Mouse (Mus musculus) CH12.LX (cell line): ENCODE measurements around the gene Pja2. TPM values are rescaled to one million over a fixed set of nuclear protein-coding genes. Genes with fewer than 3 reads are reported as not detected.

Experiments
- DNase-seq: peaks from one replicate; pipeline ENCODE4 v3.0.0-alpha.2; 2013; ENCODE audit errors: extremely low read depth
- H3K27ac ChIP-seq: 2 replicates; pipeline ENCODE4 v1.5.1; 2012; ENCODE audit warnings: low read depth, mild to moderate bottlenecking, control low read depth, moderate library complexity; ENCODE audit not compliant: insufficient read depth
- H3K27me3 ChIP-seq: replicated peaks from 2 replicates; pipeline ENCODE3; 2012; ENCODE audit warnings: inconsistent platforms
- H3K36me3 ChIP-seq, 2 experiments: replicated peaks in 1 of 2; 2 replicates each; pipeline versions ENCODE3 to v1.6.1; 2012; ENCODE audit warnings: inconsistent platforms in 1 of 2, low read length in 1 of 2, mild to moderate bottlenecking in 1 of 2, mixed read lengths in 1 of 2, moderate library complexity in 1 of 2; ENCODE audit not compliant: control insufficient read depth in 1 of 2, insufficient read depth in 1 of 2
- H3K4me1 ChIP-seq, 2 experiments: 2 replicates each; pipeline ENCODE4 v1.6.1; 2012; ENCODE audit warnings: inconsistent platforms in 1 of 2, moderate library complexity in 1 of 2; ENCODE audit not compliant: insufficient read depth in 2 of 2, control insufficient read depth in 1 of 2
- H3K4me2 ChIP-seq: 2 replicates; pipeline ENCODE4 v1.6.1; 2012; ENCODE audit warnings: low read depth, mild to moderate bottlenecking, control low read depth; ENCODE audit not compliant: poor library complexity, insufficient read depth, severe bottlenecking
- H3K4me3 ChIP-seq, 3 experiments: fragments of 150-350 bp in 1 of 3; sonication (generic) in 1 of 3; replicated peaks in 1 of 3; 2 replicates each; pipeline versions ENCODE3 to v1.5.1; 2011 to 2012; ENCODE audit warnings: low read depth in 2 of 3, low read length in 2 of 3, mild to moderate bottlenecking in 2 of 3, moderate library complexity in 2 of 3, control low read depth in 1 of 3, improper control_type of control experiment in 1 of 3, inconsistent platforms in 1 of 3, mixed read lengths in 1 of 3; ENCODE audit not compliant: poor library complexity in 1 of 3
- H3K79me2 ChIP-seq: replicated peaks from 2 replicates; pipeline ENCODE4 v1.6.1; 2012; ENCODE audit warnings: mild to moderate bottlenecking, moderate library complexity; ENCODE audit not compliant: control insufficient read depth, poor library complexity, insufficient read depth, severe bottlenecking; ENCODE audit errors: extremely low read depth
- H3K9ac ChIP-seq: 2 replicates; pipeline ENCODE4 v1.6.1; 2012; ENCODE audit warnings: low read depth, mild to moderate bottlenecking, control low read depth, moderate library complexity; ENCODE audit not compliant: insufficient read depth
- H3K9me3 ChIP-seq: replicated peaks from 2 replicates; pipeline ENCODE3; 2012; ENCODE audit warnings: low read length, inconsistent platforms, mixed read lengths
- BHLHE40 ChIP-seq: IDR thresholded peaks from 2 replicates; pipeline ENCODE4 v1.6.1; 2011; ENCODE audit warnings: mild to moderate bottlenecking, low read depth, low read length, improper control_type of control experiment
- CHD1 ChIP-seq: IDR thresholded peaks from 2 replicates; pipeline ENCODE4 v1.6.1; 2012; ENCODE audit warnings: low read depth, low read length, improper control_type of control experiment, inconsistent platforms
- CHD2 ChIP-seq: IDR thresholded peaks from 2 replicates; pipeline ENCODE4 v1.6.1; 2011; ENCODE audit warnings: low read length, improper control_type of control experiment
- CTCF ChIP-seq, 2 experiments: IDR thresholded peaks in 1 of 2; conservative IDR thresholded peaks in 1 of 2; 2 replicates each; pipeline ENCODE4 v1.5.1; 2011 to 2012; ENCODE audit warnings: low read depth in 2 of 2, low read length in 2 of 2, improper control_type of control experiment in 1 of 2, inconsistent platforms in 1 of 2, mild to moderate bottlenecking in 1 of 2, moderate library complexity in 1 of 2
- E2F4 ChIP-seq: IDR thresholded peaks from 2 replicates; pipeline ENCODE4 v1.6.1; 2011; ENCODE audit warnings: low read depth, low read length, improper control_type of control experiment; ENCODE audit not compliant: insufficient replicate concordance
- ELF1 ChIP-seq: IDR thresholded peaks from 2 replicates; pipeline ENCODE4 v1.6.1; 2014; ENCODE audit warnings: low read depth, mild to moderate bottlenecking, inconsistent platforms, low read length, improper control_type of control experiment
- EP300 ChIP-seq: IDR thresholded peaks from 2 replicates; pipeline ENCODE4 v1.6.1; 2011; ENCODE audit warnings: low read length, improper control_type of control experiment
- GABPA ChIP-seq: IDR thresholded peaks from 2 replicates; pipeline ENCODE4 v1.6.1; 2012; ENCODE audit warnings: low read depth, low read length, improper control_type of control experiment, inconsistent platforms; ENCODE audit not compliant: insufficient replicate concordance
- HCFC1 ChIP-seq: IDR thresholded peaks from 2 replicates; pipeline ENCODE4 v1.6.1; 2012; ENCODE audit warnings: low read depth, mild to moderate bottlenecking, inconsistent platforms, low read length, improper control_type of control experiment
- IRF4 ChIP-seq: IDR thresholded peaks from 2 replicates; pipeline ENCODE4 v1.6.1; 2014; ENCODE audit warnings: low read depth, mild to moderate bottlenecking, inconsistent platforms, low read length, improper control_type of control experiment
- JUN ChIP-seq: IDR thresholded peaks from 2 replicates; pipeline ENCODE4 v1.6.1; 2011; ENCODE audit warnings: low read depth, mild to moderate bottlenecking, low read length, improper control_type of control experiment, moderate library complexity; ENCODE audit not compliant: insufficient read depth
- JUND ChIP-seq: conservative IDR thresholded peaks from 2 replicates; pipeline ENCODE4 v1.6.1; 2011; ENCODE audit warnings: low read depth, low read length, improper control_type of control experiment
- KAT2A ChIP-seq: IDR thresholded peaks from 2 replicates; pipeline ENCODE4 v1.6.1; 2012; ENCODE audit warnings: low read length, improper control_type of control experiment, inconsistent platforms; ENCODE audit not compliant: insufficient replicate concordance
- MAFK ChIP-seq: IDR thresholded peaks from 2 replicates; pipeline ENCODE4 v1.6.1; 2011; ENCODE audit warnings: low read length, improper control_type of control experiment; ENCODE audit not compliant: insufficient replicate concordance
- MAX ChIP-seq: IDR thresholded peaks from 2 replicates; pipeline ENCODE4 v1.6.1; 2011; ENCODE audit warnings: low read length, improper control_type of control experiment
- MAZ ChIP-seq: IDR thresholded peaks from 2 replicates; pipeline ENCODE4 v1.6.1; 2012; ENCODE audit warnings: low read depth, mild to moderate bottlenecking, inconsistent platforms, low read length, improper control_type of control experiment, moderate library complexity
- MEF2A ChIP-seq: IDR thresholded peaks from 2 replicates; pipeline ENCODE4 v1.6.1; 2014; ENCODE audit warnings: low read depth, mild to moderate bottlenecking, inconsistent platforms, low read length, improper control_type of control experiment, borderline replicate concordance
- MXI1 ChIP-seq: IDR thresholded peaks from 2 replicates; pipeline ENCODE4 v1.6.1; 2011; ENCODE audit warnings: mild to moderate bottlenecking, low read depth, low read length, improper control_type of control experiment
- MYC ChIP-seq: IDR thresholded peaks from 2 replicates; pipeline ENCODE4 v1.6.1; 2011; ENCODE audit warnings: low read depth, mild to moderate bottlenecking, improper control_type of control experiment, low read length
- NELFE ChIP-seq: IDR thresholded peaks from 2 replicates; pipeline ENCODE4 v1.6.1; 2011; ENCODE audit warnings: low read depth, low read length, improper control_type of control experiment
- PAX5 ChIP-seq: IDR thresholded peaks from 2 replicates; pipeline ENCODE4 v1.6.1; 2012; ENCODE audit warnings: low read length, inconsistent platforms, mixed read lengths
- POLR2A ChIP-seq: IDR thresholded peaks from 2 replicates; pipeline ENCODE4 v1.6.1; 2011; ENCODE audit warnings: low read depth, mild to moderate bottlenecking, improper control_type of control experiment, low read length
- POLR2AphosphoS2 ChIP-seq: IDR thresholded peaks from 2 replicates; pipeline ENCODE4 v1.6.1; 2011; ENCODE audit warnings: low read depth, low read length, improper control_type of control experiment
- RCOR1 ChIP-seq: conservative IDR thresholded peaks from 2 replicates; pipeline ENCODE4 v1.6.1; 2012; ENCODE audit warnings: low read depth, mild to moderate bottlenecking, inconsistent platforms, low read length, improper control_type of control experiment
- SIN3A ChIP-seq: IDR thresholded peaks from 2 replicates; pipeline ENCODE4 v1.6.1; 2012; ENCODE audit warnings: low read length, improper control_type of control experiment, inconsistent platforms
- SMC3 ChIP-seq: IDR thresholded peaks from 2 replicates; pipeline ENCODE4 v1.6.1; 2011; ENCODE audit warnings: low read depth, low read length, improper control_type of control experiment
- UBTF ChIP-seq: IDR thresholded peaks from 2 replicates; pipeline ENCODE4 v1.6.1; 2012; ENCODE audit warnings: low read depth, mild to moderate bottlenecking, inconsistent platforms, low read length, improper control_type of control experiment, moderate library complexity
- USF1 ChIP-seq: IDR thresholded peaks from 2 replicates; pipeline ENCODE4 v1.6.1; 2014; ENCODE audit warnings: low read depth, mild to moderate bottlenecking, inconsistent platforms, low read length, improper control_type of control experiment
- USF2 ChIP-seq: conservative IDR thresholded peaks from 2 replicates; pipeline ENCODE4 v1.6.1; 2011; ENCODE audit warnings: low read depth, low read length, improper control_type of control experiment
- ZC3H11A ChIP-seq: IDR thresholded peaks from 2 replicates; pipeline ENCODE4 v1.6.1; 2012; ENCODE audit warnings: low read depth, mild to moderate bottlenecking, inconsistent platforms, low read length, improper control_type of control experiment
- ZKSCAN1 ChIP-seq: IDR thresholded peaks from 2 replicates; pipeline ENCODE4 v1.6.1; 2012; ENCODE audit warnings: low read depth, inconsistent platforms, low read length, improper control_type of control experiment, borderline replicate concordance
- ZMIZ1 ChIP-seq: IDR thresholded peaks from 2 replicates; pipeline ENCODE4 v1.6.1; 2012; ENCODE audit warnings: low read depth, mild to moderate bottlenecking, inconsistent platforms, low read length, improper control_type of control experiment
- ZNF384 ChIP-seq: IDR thresholded peaks from 2 replicates; pipeline ENCODE4 v1.6.1; 2012; ENCODE audit warnings: low read depth, low read length, improper control_type of control experiment, inconsistent platforms
- dilution Hi-C: fragments of 300-500 bp; cut with MboI; formaldehyde crosslinking; loops from 2 replicates; pipeline ENCODE4 v1.14.3; 2020; ENCODE audit warnings: low sequenced_read_pairs; ENCODE audit not compliant: extremely low pct_unique_long_range_greater_than_20kb, extremely low pct_ligation_motif_present
- in situ Hi-C: fragments of 300-500 bp; cut with MboI; formaldehyde crosslinking; loops from 3 replicates; pipeline ENCODE4 v1.14.3; 2019; ENCODE audit warnings: low sequenced_read_pairs, low pct_ligation_motif_present, low pct_unique_long_range_greater_than_20kb, mixed read lengths
- polyA plus RNA-seq: library from polyadenylated mRNA; unstranded; fragments of >175 nt; gene quantifications from 2 replicates; pipeline ENCODE4 v1.2.1, GENCODE M21; 2012; ENCODE audit warnings: low read depth; ENCODE audit not compliant: insufficient read length
- total RNA-seq, 2 experiments: library from RNA; depleted of rRNA; stranded (reverse); fragments of 300-350 nt in 1 of 2; fragments of >200 nt in 1 of 2; gene quantifications; 2 replicates each; pipeline ENCODE4 v1.2.3; 2012 to 2014

Pja2 gene
- total and polyA plus RNA-seq, 3 experiments = 10.9 to 16.2 (median 13.9) TPM

- Histone ChIP-seq H3K4me1 (peaks cover 0 to 6% of the 10 kb centered on the region in 2 experiments; a peak in 2 of 4 replicates), H3K36me3 (no peaks in the 10 kb centered on the region), H3K9me3 (no peaks in the 10 kb centered on the region), H3K27ac (no peak overlapping the region), H3K79me2 (no peaks in the 10 kb centered on the region), H3K27me3 (no peaks in the 10 kb centered on the region), H3K4me3 (no peak overlapping the region), H3K4me2 (no peak overlapping the region), H3K9ac (no peak overlapping the region)
- dilution Hi-C loops = no loop called here
- in situ Hi-C loops = no loop called here
- no peak for TF ChIP-seq MAFK
- no peak for TF ChIP-seq MAZ
- TF ChIP-seq ZMIZ1 = no peak
- TF ChIP-seq ZC3H11A = no peak
- TF ChIP-seq MAX = no peak
- no peak for DNase-seq
Measured at GRCm38 (mm10) chr17:64344576-64345172, 13.0 kb upstream of the Pja2 start.

GRCm38 (mm10) chr17:64341698-64342097 is 10.0 kb upstream of the Pja2 start:
- no peak overlapping the region for H3K4me3 ChIP-seq
- in situ Hi-C loops (no loop called here), dilution Hi-C loops (no loop called here)
- peak overlapping the region; percentile 5; the same call in 1 of the 2 replicates for H3K4me2 ChIP-seq
- no peak overlapping the region for H3K9ac ChIP-seq
- H3K27ac ChIP-seq = no peak overlapping the region
- peaks cover 0 to 6% of the 10 kb centered on the region in 2 experiments; a peak in 2 of 4 replicates for H3K4me1 ChIP-seq
- no peaks in the 10 kb centered on the region for H3K36me3 ChIP-seq
- DNase-seq = peak; percentile 42
- H3K27me3 ChIP-seq = no peaks in the 10 kb centered on the region
- H3K9me3 ChIP-seq = no peaks in the 10 kb centered on the region
- no peaks in the 10 kb centered on the region for H3K79me2 ChIP-seq
- TF ChIP-seq RCOR1 (no peak), ZMIZ1 (no peak), CTCF (conservative IDR thresholded peaks at IDR 0.05 in 1 of 2, IDR thresholded peaks at IDR 0.05 in 1 of 2; ENCODE audit: low read depth in 2 of 2, low read length in 2 of 2) (no peak), MXI1 (no peak), UBTF (no peak), KAT2A (no peak), PAX5 (no peak), MAFK (no peak), IRF4 (peak; percentile 26; the same call in 1 of the 2 replicates), NELFE (no peak), USF1 (no peak), MEF2A (no peak), POLR2AphosphoS2 (no peak), GABPA (no peak), MAZ (no peak), ZKSCAN1 (no peak), SIN3A (0 out of 2 replicates have a peak, but pooled peaks have one; percentile 20), MYC (no peak), JUND (peak; percentile 90), JUN (peak; percentile 91), SMC3 (no peak), BHLHE40 (peak; percentile 95), CHD2 (no peak), POLR2A (no peak), E2F4 (no peak), MAX (no peak), USF2 (no peak), ZNF384 (no peak), CHD1 (no peak), ELF1 (no peak), HCFC1 (no peak), EP300 (peak; percentile 64; the same call in 1 of the 2 replicates)
